Mouse (Mus musculus): Measurements from ENCODE around the gene Noct. TPM values are rescaled to one million over a fixed set of nuclear protein-coding genes. Genes with fewer than 3 reads are reported as not detected.
"Not testable (repeated sequence)": the region's sequence is repeated elsewhere in the genome, so short reads cannot be mapped to it uniquely, and the experiment has no call there.

The Noct gene
- 18.9 and 20.3 TPM in 2 replicates for polyA plus RNA-seq (2016; fragmentation: Nextera tagmentation; extraction: Ambion mirVana)

- WGBS, result under 1% methylated on average over 98 of the region's 100 CpGs
- H3K9ac ChIP-seq, result peak within 1 kb of the TSS; percentile 93
- H3K4me3 ChIP-seq, result peak within 1 kb of the TSS; percentile 92
- H3K4me2 ChIP-seq (replicated peaks), result peak within 1 kb of the TSS; percentile 75
- peaks cover 15% of the 10 kb centered on the region for H3K4me1 ChIP-seq
- peak; percentile 93 for ATAC-seq (ENCODE audit: low FRiP score, low read depth)
- no peaks in the 10 kb centered on the region for H3K27me3 ChIP-seq (replicated peaks)
- no peaks in the 10 kb centered on the region for H3K9me3 ChIP-seq
- H3K27ac ChIP-seq, result peak within 1 kb of the TSS; percentile 91
- H3K36me3 ChIP-seq, result no peaks in the 10 kb centered on the region
These were observed at the start of gene Noct for GRCm38 (mm10) chr3:51224363-51225225. Noct (plus strand) TSS chr3:51224447.

GRCm38 (mm10) chr3:51178158-51178557 lies 46.1 kb upstream of the Noct start:
- no peaks in the 10 kb centered on the region for H3K36me3 ChIP-seq
- no peak overlapping the region for H3K4me3 ChIP-seq
- H3K9me3 ChIP-seq, result no peaks in the 10 kb centered on the region
- H3K4me1 ChIP-seq, result 0 out of 2 replicates have a peak, but pooled peaks cover 7% of the 10 kb centered on the region
- no peak overlapping the region for H3K9ac ChIP-seq
- 47% methylated on average over 10 of the region's 10 CpGs for WGBS
- H3K27me3 ChIP-seq (replicated peaks), result no peaks in the 10 kb centered on the region
- ATAC-seq (ENCODE audit: low FRiP score, low read depth), result no peak
- H3K27ac ChIP-seq, result no peak overlapping the region
- no peak overlapping the region for H3K4me2 ChIP-seq (replicated peaks)

- Histone ChIP-seq H3K27me3 (replicated peaks) (no peaks in the 10 kb centered on the region), H3K4me2 (replicated peaks) (no peak overlapping the region), H3K4me3 (no peak overlapping the region), H3K27ac (no peak overlapping the region), H3K9ac (no peak overlapping the region), H3K36me3 (no peaks in the 10 kb centered on the region), H3K9me3 (no peaks in the 10 kb centered on the region), H3K4me1 (0 out of 2 replicates have a peak, but pooled peaks cover 3% of the 10 kb centered on the region)
- 89% methylated on average over 6 of the region's 6 CpGs for WGBS
- no peak for ATAC-seq (ENCODE audit: low FRiP score, low read depth)
These were observed 44.6 kb upstream of the Noct start for GRCm38 (mm10) chr3:51179460-51180146.

GRCm38 (mm10) chr3:51180341-51180940 lies 43.8 kb upstream of the Noct start:
- no peak overlapping the region for H3K4me3 ChIP-seq
- H3K9ac ChIP-seq, result no peak overlapping the region
- H3K9me3 ChIP-seq, result no peaks in the 10 kb centered on the region
- no peaks in the 10 kb centered on the region for H3K4me1 ChIP-seq
- no peak overlapping the region for H3K27ac ChIP-seq
- 80% methylated on average over 8 of the region's 8 CpGs for WGBS
- H3K27me3 ChIP-seq (replicated peaks), result no peaks in the 10 kb centered on the region
- no peak for ATAC-seq (ENCODE audit: low FRiP score, low read depth)
- no peak overlapping the region for H3K4me2 ChIP-seq (replicated peaks)
- H3K36me3 ChIP-seq, result no peaks in the 10 kb centered on the region

GRCm38 (mm10) chr3:51182455-51182854 lies 41.8 kb upstream of the Noct start:
- Histone ChIP-seq H3K36me3 (no peaks in the 10 kb centered on the region), H3K27me3 (replicated peaks) (no peaks in the 10 kb centered on the region), H3K4me3 (no peak overlapping the region), H3K27ac (no peak overlapping the region), H3K9ac (no peak overlapping the region), H3K4me2 (replicated peaks) (no peak overlapping the region), H3K9me3 (no peaks in the 10 kb centered on the region), H3K4me1 (no peaks in the 10 kb centered on the region)
- no peak for ATAC-seq (ENCODE audit: low FRiP score, low read depth)
- 53% methylated on average over 5 of the region's 5 CpGs for WGBS

- not testable (repeated sequence) for H3K9me3 ChIP-seq; H3K4me3 ChIP-seq; H3K9ac ChIP-seq; H3K27ac ChIP-seq; H3K4me1 ChIP-seq; H3K27me3 ChIP-seq (replicated peaks); H3K4me2 ChIP-seq (replicated peaks); H3K36me3 ChIP-seq; ATAC-seq (ENCODE audit: low FRiP score, low read depth)
- 79% methylated on average over 1 of the region's 1 CpGs for WGBS
These were observed 40.7 kb upstream of the Noct start for GRCm38 (mm10) chr3:51183508-51183907.

GRCm38 (mm10) chr3:51183967-51184366 lies 40.3 kb upstream of the Noct start:
- not testable (repeated sequence) for H3K4me2 ChIP-seq (replicated peaks); H3K9ac ChIP-seq; H3K27me3 ChIP-seq (replicated peaks); H3K4me3 ChIP-seq; ATAC-seq (ENCODE audit: low FRiP score, low read depth); H3K36me3 ChIP-seq; H3K4me1 ChIP-seq; H3K9me3 ChIP-seq; H3K27ac ChIP-seq
- WGBS, result 89% methylated on average over 3 of the region's 3 CpGs

GRCm38 (mm10) chr3:51184715-51185114 lies 39.5 kb upstream of the Noct start:
- no peaks in the 10 kb centered on the region for H3K4me1 ChIP-seq
- H3K4me3 ChIP-seq, result no peak overlapping the region
- no peaks in the 10 kb centered on the region for H3K36me3 ChIP-seq
- no peaks in the 10 kb centered on the region for H3K9me3 ChIP-seq
- no peak for ATAC-seq (ENCODE audit: low FRiP score, low read depth)
- no peak overlapping the region for H3K27ac ChIP-seq
- H3K4me2 ChIP-seq (replicated peaks), result no peak overlapping the region
- H3K27me3 ChIP-seq (replicated peaks), result no peaks in the 10 kb centered on the region
- H3K9ac ChIP-seq, result no peak overlapping the region
- 80% methylated on average over 10 of the region's 10 CpGs for WGBS

GRCm38 (mm10) chr3:51185406-51185805 lies 38.8 kb upstream of the Noct start:
- H3K36me3 ChIP-seq, result no peaks in the 10 kb centered on the region
- 88% methylated on average over 7 of the region's 7 CpGs for WGBS
- no peak overlapping the region for H3K4me2 ChIP-seq (replicated peaks)
- no peaks in the 10 kb centered on the region for H3K9me3 ChIP-seq
- no peak for ATAC-seq (ENCODE audit: low FRiP score, low read depth)
- H3K9ac ChIP-seq, result no peak overlapping the region
- H3K4me3 ChIP-seq, result no peak overlapping the region
- H3K27ac ChIP-seq, result no peak overlapping the region
- no peaks in the 10 kb centered on the region for H3K4me1 ChIP-seq
- H3K27me3 ChIP-seq (replicated peaks), result no peaks in the 10 kb centered on the region

- Histone ChIP-seq H3K9me3 (no peaks in the 10 kb centered on the region), H3K4me2 (replicated peaks) (no peak overlapping the region), H3K36me3 (no peaks in the 10 kb centered on the region), H3K4me3 (no peak overlapping the region), H3K9ac (no peak overlapping the region), H3K27me3 (replicated peaks) (no peaks in the 10 kb centered on the region), H3K4me1 (no peaks in the 10 kb centered on the region), H3K27ac (no peak overlapping the region)
- WGBS, result 74% methylated on average over 6 of the region's 6 CpGs
- no peak for ATAC-seq (ENCODE audit: low FRiP score, low read depth)
These were observed 30.2 kb upstream of the Noct start for GRCm38 (mm10) chr3:51194075-51194474.

GRCm38 (mm10) chr3:51195321-51195720 lies 28.9 kb upstream of the Noct start:
- WGBS, result 51% methylated on average over 8 of the region's 8 CpGs
- Histone ChIP-seq H3K27me3 (replicated peaks) (no peaks in the 10 kb centered on the region), H3K9me3 (no peaks in the 10 kb centered on the region), H3K36me3 (no peaks in the 10 kb centered on the region), H3K4me3 (no peak overlapping the region), H3K9ac (no peak overlapping the region), H3K4me2 (replicated peaks) (peak overlapping the region; percentile 36; the same call in 1 of the 2 replicates), H3K27ac (no peak overlapping the region), H3K4me1 (no peaks in the 10 kb centered on the region)
- no peak for ATAC-seq (ENCODE audit: low FRiP score, low read depth)

- H3K9ac ChIP-seq, result no peak overlapping the region
- no peaks in the 10 kb centered on the region for H3K4me1 ChIP-seq
- H3K4me3 ChIP-seq, result no peak overlapping the region
- H3K27me3 ChIP-seq (replicated peaks), result no peaks in the 10 kb centered on the region
- H3K9me3 ChIP-seq, result no peaks in the 10 kb centered on the region
- WGBS, result 43% methylated on average over 8 of the region's 8 CpGs
- peak overlapping the region; percentile 36 for H3K4me2 ChIP-seq (replicated peaks)
- H3K36me3 ChIP-seq, result no peaks in the 10 kb centered on the region
- H3K27ac ChIP-seq, result no peak overlapping the region
- ATAC-seq (ENCODE audit: low FRiP score, low read depth), result no peak
These were observed 28.5 kb upstream of the Noct start for GRCm38 (mm10) chr3:51195736-51196135.
